Mouse (Mus musculus): ENCODE results near the gene Saysd1. TPM values are rescaled to one million over a fixed set of nuclear protein-coding genes. Genes with fewer than 3 reads are reported as not detected.

The Saysd1 gene
- polyA plus RNA-seq (2014; fragmentation: Illumina TruSeq; extraction: RNeasy Lipid Tissue Mini Kit (QIAGEN cat#74804); ENCODE audit: low replicate concordance): 1.3 TPM

DNA sequence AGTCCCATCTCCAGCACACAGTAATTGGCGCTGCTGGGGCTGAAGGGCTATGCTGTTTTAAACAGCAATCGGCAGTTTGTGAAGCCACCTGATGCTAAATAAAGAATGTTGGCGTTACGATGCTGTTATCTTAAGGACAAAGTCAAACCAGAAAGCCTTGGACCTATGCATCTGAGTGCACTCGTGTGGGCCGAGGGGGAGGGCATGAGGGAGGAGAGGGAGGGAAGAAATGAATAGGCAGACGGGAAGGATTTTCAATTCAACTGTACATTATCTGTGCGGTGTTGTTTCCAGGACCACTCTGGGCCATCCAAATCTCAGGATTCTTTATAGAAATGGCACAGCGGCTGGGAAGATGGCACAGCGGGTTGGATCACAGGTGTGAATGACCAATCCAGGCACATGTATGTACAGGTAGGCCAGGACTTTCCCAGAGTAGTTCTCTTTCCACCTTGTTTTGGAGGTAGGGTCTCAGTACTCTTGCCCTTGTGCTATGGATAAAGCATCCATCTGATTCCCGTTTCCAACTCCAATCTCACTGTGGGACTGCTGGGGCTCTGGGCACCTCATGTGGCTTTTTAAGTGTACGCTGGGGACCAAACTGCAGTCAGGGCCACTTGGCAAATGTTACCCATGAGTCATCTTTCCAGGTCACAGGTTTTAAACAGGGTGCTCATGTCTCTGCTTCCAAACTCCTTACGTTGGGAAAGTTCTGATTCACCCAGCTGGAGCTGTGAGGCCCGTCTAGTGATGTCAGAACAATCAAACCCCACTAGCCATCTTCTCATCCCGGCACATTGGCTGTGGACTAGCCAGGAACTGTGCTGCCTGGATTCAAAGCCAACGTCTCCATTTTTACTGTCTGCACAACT is at the start of gene Saysd1:
TSS of gene Saysd1 (minus strand) at position 51 of the 872 bp plus-strand sequence.

DNA sequence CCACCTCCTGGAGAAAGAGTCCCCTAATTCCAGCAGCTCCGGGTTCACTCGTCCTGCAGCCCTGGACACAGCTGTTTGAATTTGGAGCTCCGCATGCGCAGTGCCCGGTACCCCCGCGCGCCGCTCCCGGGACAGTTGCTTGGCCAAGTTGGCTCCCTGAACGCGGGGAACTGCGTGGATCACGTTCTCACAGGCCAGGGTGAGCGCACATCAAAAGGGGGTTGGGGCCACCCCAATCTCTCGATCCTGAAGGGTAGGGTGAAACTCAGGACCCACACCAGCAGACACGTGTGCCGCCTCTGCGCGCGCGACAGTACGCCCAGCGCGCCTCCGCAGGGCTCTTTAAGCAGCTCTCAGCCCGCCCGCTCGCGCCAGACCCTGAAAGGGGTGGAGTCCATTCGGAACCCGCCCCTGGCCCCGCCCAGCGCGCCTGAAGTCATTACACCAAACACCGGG is 43.2 kb upstream of the Saysd1 start, which contains the start of gene Kcnk5:
TSS of gene Kcnk5 (minus strand) at position 344 of the 456 bp plus-strand sequence.

Other genes with a start within 250 kb of the Saysd1 start
- gene Gng2, start 160.9 kb downstream of the Saysd1 start, polyA plus RNA-seq (2014; fragmentation: Illumina TruSeq; extraction: RNeasy Lipid Tissue Mini Kit (QIAGEN cat#74804); ENCODE audit: low replicate concordance): 24.9 TPM
- 6.9 TPM for gene Kcnk5, start 43.3 kb upstream of the Saysd1 start, polyA plus RNA-seq (2014; fragmentation: Illumina TruSeq; extraction: RNeasy Lipid Tissue Mini Kit (QIAGEN cat#74804); ENCODE audit: low replicate concordance)
- not detected for gene Kcnk16, start 130.7 kb upstream of the Saysd1 start, polyA plus RNA-seq (2014; fragmentation: Illumina TruSeq; extraction: RNeasy Lipid Tissue Mini Kit (QIAGEN cat#74804); ENCODE audit: low replicate concordance)
- 8.5 TPM for gene Nudt13, start 156.2 kb upstream of the Saysd1 start, polyA plus RNA-seq (2014; fragmentation: Illumina TruSeq; extraction: RNeasy Lipid Tissue Mini Kit (QIAGEN cat#74804); ENCODE audit: low replicate concordance)
- gene Ecd, start 209.6 kb upstream of the Saysd1 start, polyA plus RNA-seq (2014; fragmentation: Illumina TruSeq; extraction: RNeasy Lipid Tissue Mini Kit (QIAGEN cat#74804); ENCODE audit: low replicate concordance): 11.0 TPM
- 32.9 TPM for gene Fam149b, start 209.6 kb upstream of the Saysd1 start, polyA plus RNA-seq (2014; fragmentation: Illumina TruSeq; extraction: RNeasy Lipid Tissue Mini Kit (QIAGEN cat#74804); ENCODE audit: low replicate concordance)

Data from small intestine, adult 10 weeks (tissue).